Mouse (Mus musculus) hindbrain, embryonic 10.5 days (tissue): Measurements from ENCODE around the gene Ift52. TPM values are rescaled to one million over a fixed set of nuclear protein-coding genes. Genes with fewer than 3 reads are reported as not detected.
"Not testable (repeated sequence)": the region's sequence is repeated elsewhere in the genome, so short reads cannot be mapped to it uniquely, and the experiment has no call there.

ENCODE experiments used
- DNase-seq: peaks from one replicate; pipeline ENCODE4 v3.0.0-alpha.2; 2017; ENCODE audit warnings: low spot score
- H3K27ac ChIP-seq: fragments of 300-500 bp; sonication (generic); 2 replicates; pipeline ENCODE4 v1.5.1; 2016; ENCODE audit warnings: mild to moderate bottlenecking, moderate library complexity
- H3K27me3 ChIP-seq: fragments of 300-500 bp; sonication (generic); 2 replicates; pipeline ENCODE4 v1.6.1; 2016; ENCODE audit warnings: mild to moderate bottlenecking; ENCODE audit not compliant: poor library complexity, insufficient read depth, severe bottlenecking
- H3K36me3 ChIP-seq: fragments of 300-500 bp; sonication (generic); 2 replicates; pipeline ENCODE4 v1.6.1; 2016; ENCODE audit warnings: mild to moderate bottlenecking, moderate library complexity
- H3K4me1 ChIP-seq: fragments of 300-500 bp; sonication (generic); replicated peaks from 2 replicates; pipeline ENCODE4 v1.6.1; 2016; ENCODE audit warnings: mild to moderate bottlenecking
- H3K4me3 ChIP-seq: fragments of 300-500 bp; sonication (generic); 2 replicates; pipeline ENCODE4 v1.5.1; 2016; ENCODE audit warnings: mild to moderate bottlenecking, moderate library complexity
- H3K9me3 ChIP-seq: fragments of 300-500 bp; sonication (generic); 2 replicates; pipeline ENCODE4 v1.6.1; 2016; ENCODE audit warnings: mild to moderate bottlenecking, moderate library complexity
- WGBS: fragments of 180-500 bp; shearing (Covaris S2); methylation state at CpG from one replicate; pipeline ENCODE4 v1.1.7; 2016; 5-methylcytosine and 5-hydroxymethylcytosine counted together
- polyA plus RNA-seq: library from polyadenylated mRNA; unstranded; fragments of >200 nt; fragmentation: Nextera tagmentation; extraction: Ambion mirVana; gene quantifications from 2 replicates; pipeline ENCODE4 v1.2.1, GENCODE M21; 2016

Ift52 gene
- polyA plus RNA-seq, 1 experiment from 2014 or later, result 55.1 TPM

DNA sequence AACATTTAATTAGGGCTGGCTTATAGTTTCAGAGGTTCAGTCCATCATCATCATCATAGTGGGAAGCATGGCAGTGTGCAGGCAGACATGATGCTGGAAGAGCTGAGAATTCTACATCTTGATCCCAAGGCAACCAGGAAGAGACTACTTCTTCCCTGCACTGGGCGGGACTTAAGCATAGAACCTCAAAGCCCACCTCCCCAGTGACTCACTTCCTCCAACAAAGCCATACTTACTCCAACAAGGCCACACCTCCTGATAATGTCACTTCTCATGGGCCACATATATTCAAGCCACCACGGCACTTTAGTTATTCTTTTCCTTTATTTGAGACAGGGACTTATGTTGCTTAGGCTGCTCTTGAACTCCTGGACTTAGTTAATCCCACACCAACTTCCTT, 32.0 kb downstream of the Ift52 start:
- H3K27ac ChIP-seq, result no peak overlapping the region
- no peak for DNase-seq
- peaks cover 15% of the 10 kb centered on the region for H3K4me1 ChIP-seq
- H3K9me3 ChIP-seq, result no peaks in the 10 kb centered on the region
- H3K4me3 ChIP-seq, result no peak overlapping the region
- H3K36me3 ChIP-seq, result peaks cover 40% of the 10 kb centered on the region
- H3K27me3 ChIP-seq, result no peaks in the 10 kb centered on the region
- WGBS, result 93% methylated on average over 2 of the region's 2 CpGs

GRCm38 (mm10) chr2:163051691-163052090, 34.5 kb downstream of the Ift52 start:
- no peak overlapping the region for H3K27ac ChIP-seq
- 69% methylated on average over 1 of the region's 1 CpGs for WGBS
- peaks cover 16% of the 10 kb centered on the region for H3K36me3 ChIP-seq
- H3K27me3 ChIP-seq, result 0 out of 2 replicates have a peak, but pooled peaks cover 5% of the 10 kb centered on the region
- H3K4me1 ChIP-seq, result peaks cover 40% of the 10 kb centered on the region
- H3K9me3 ChIP-seq, result no peaks in the 10 kb centered on the region
- DNase-seq, result no peak
- no peak overlapping the region for H3K4me3 ChIP-seq

DNA sequence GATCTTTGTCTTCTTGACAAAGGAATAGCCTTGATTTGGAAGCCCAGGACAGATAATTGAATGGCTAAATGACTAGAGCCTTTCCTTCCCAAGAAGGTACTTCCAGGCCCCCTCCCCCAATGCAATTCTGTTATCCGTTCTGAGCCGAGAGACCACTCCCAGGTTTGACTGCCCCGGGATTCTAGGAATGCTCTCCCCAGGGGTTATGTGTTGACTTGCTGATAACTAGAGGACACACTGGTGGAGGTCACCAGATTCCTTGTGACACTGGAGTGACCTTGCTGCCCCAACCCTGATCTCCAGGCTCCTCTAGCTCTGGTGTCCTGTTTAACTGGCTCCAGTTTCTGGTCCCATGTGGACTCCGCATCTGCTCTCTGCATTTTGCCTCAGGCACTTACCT, 34.9 kb downstream of the Ift52 start:
- Histone ChIP-seq H3K4me1 (peaks cover 40% of the 10 kb centered on the region), H3K9me3 (no peaks in the 10 kb centered on the region), H3K27me3 (0 out of 2 replicates have a peak, but pooled peaks cover 5% of the 10 kb centered on the region), H3K4me3 (no peak overlapping the region), H3K27ac (no peak overlapping the region), H3K36me3 (peaks cover 11% of the 10 kb centered on the region)
- no peak for DNase-seq
- 34% methylated on average over 4 of the region's 4 CpGs for WGBS

DNA sequence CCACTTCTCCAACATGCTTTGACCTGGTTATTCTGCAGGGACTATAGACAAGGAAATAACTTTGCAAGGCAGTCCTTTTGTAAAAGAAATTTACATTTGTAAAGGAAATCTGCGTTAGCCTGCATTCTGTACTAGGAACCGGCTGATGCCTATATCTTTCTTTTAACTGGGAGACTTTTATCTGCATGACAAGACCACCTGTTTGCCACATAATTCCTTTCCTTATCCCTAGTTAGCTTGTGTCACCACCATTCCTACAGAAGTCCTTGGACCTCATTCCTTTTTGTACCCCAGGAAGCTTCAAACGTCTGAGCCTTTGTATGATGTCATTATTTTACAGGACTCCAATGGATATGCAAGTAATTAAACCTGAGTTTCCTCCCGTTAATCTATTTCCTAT, 35.7 kb downstream of the Ift52 start:
- H3K4me1 ChIP-seq, result peaks cover 40% of the 10 kb centered on the region
- no peak for DNase-seq
- WGBS, result 71% methylated on average over 4 of the region's 4 CpGs

DNA sequence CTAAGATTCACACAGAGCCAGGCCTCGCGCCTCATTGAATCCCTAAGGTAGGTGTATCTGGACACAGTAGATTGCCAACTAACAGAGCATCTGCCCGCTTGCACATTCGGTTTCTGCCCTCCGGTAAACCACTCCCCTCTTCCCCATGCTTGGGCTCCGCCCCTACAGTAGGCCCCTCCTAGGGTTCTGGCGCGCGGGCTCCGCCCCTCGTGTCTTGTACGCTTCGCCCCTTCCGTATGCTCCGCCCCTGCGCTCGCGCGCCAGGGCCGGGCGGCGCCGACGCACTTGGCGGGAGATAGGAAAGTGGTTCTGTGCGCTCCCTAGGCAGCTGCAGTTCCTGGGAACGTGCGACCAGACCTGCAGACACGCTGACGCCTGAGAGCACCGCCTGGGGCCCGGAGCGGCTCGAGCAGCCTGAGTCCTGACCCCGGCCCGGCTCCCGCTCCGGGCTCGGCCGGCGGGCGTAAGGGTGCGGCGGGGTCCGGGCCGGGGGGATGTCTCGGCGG, 37.2 kb downstream of the Ift52 start, which contains the start of gene Mybl2:
Gene Mybl2, plus strand, starts transcription at position 353 of the 506 bp plus-strand sequence.
- peak within 1 kb of the TSS; percentile 91 for H3K27ac ChIP-seq
- WGBS, result under 1% methylated on average over 48 of the region's 48 CpGs
- H3K27me3 ChIP-seq, result 0 out of 2 replicates have a peak, but pooled peaks cover 5% of the 10 kb centered on the region
- H3K36me3 ChIP-seq, result peaks cover 3% of the 10 kb centered on the region
- DNase-seq, result peak; percentile 94
- peaks cover 40% of the 10 kb centered on the region for H3K4me1 ChIP-seq
- peak within 1 kb of the TSS; percentile 84 for H3K4me3 ChIP-seq
- H3K9me3 ChIP-seq, result no peaks in the 10 kb centered on the region

More for the DNA sequence above, 35.7 kb downstream of the Ift52 start:
- H3K27me3 ChIP-seq, result 0 out of 2 replicates have a peak, but pooled peaks cover 5% of the 10 kb centered on the region
- no peaks in the 10 kb centered on the region for H3K9me3 ChIP-seq
- no peak overlapping the region for H3K27ac ChIP-seq
- H3K4me3 ChIP-seq, result no peak overlapping the region
- H3K36me3 ChIP-seq, result 0 out of 2 replicates have a peak, but pooled peaks cover 7% of the 10 kb centered on the region

GRCm38 (mm10) chr2:163054891-163055494, 37.8 kb downstream of the Ift52 start:
- Histone ChIP-seq H3K36me3 (peaks cover 8% of the 10 kb centered on the region), H3K27ac (peak overlapping the region; percentile 91), H3K4me1 (peaks cover 43% of the 10 kb centered on the region), H3K27me3 (0 out of 2 replicates have a peak, but pooled peaks cover 5% of the 10 kb centered on the region), H3K9me3 (no peaks in the 10 kb centered on the region), H3K4me3 (peak overlapping the region; percentile 84)
- DNase-seq, result peak; percentile 55
- under 1% methylated on average over 38 of the region's 38 CpGs for WGBS

DNA sequence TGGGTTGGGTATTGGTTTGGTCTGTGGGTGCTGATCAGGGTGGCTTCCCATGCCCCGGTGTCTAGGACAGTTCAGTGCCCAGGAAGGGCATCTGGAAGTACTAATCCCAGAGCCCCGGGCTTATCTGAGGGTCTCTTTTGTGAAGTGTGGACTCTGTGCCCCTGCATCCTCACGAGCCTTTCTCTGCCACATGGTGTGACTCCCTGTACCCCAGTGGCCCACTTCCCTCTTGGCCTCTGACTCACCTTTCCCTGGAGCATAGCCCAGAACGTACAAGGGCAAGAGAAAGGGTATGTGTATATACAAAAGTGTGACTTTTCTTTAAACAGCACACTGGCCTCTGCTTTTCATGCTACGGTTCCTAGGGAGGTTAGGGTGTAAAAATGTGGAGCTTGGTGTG, 38.6 kb downstream of the Ift52 start:
- 41% methylated on average over 5 of the region's 5 CpGs for WGBS
- no peak for DNase-seq
- H3K27ac ChIP-seq, result peak overlapping the region; percentile 91

DNA sequence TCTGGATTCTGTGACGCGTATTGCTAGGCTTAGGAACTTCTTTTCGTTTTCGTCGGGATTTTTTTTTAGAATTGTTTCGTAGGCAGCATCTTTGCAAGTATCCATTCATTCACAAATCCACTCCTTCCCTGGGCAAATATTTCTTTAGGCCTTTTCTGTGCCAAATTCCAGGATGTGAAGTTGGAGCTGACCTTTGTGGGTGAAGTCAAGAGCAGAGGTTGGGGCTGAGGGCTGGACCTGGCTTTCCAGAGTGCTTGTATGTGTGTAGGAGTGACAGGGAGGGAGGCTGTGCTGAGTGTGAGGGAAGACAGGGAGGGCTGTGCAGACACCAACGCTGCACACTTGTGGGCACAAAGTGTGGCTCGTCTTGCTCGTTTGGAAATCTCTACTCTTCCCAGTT, 39.4 kb downstream of the Ift52 start:
- 92% methylated on average over 9 of the region's 9 CpGs for WGBS

More for the DNA sequence above, 38.6 kb downstream of the Ift52 start:
- 0 out of 2 replicates have a peak, but pooled peaks cover 5% of the 10 kb centered on the region for H3K27me3 ChIP-seq
- H3K4me3 ChIP-seq, result peak overlapping the region; percentile 84
- peaks cover 43% of the 10 kb centered on the region for H3K4me1 ChIP-seq
- peaks cover 11% of the 10 kb centered on the region for H3K36me3 ChIP-seq
- no peaks in the 10 kb centered on the region for H3K9me3 ChIP-seq

DNA sequence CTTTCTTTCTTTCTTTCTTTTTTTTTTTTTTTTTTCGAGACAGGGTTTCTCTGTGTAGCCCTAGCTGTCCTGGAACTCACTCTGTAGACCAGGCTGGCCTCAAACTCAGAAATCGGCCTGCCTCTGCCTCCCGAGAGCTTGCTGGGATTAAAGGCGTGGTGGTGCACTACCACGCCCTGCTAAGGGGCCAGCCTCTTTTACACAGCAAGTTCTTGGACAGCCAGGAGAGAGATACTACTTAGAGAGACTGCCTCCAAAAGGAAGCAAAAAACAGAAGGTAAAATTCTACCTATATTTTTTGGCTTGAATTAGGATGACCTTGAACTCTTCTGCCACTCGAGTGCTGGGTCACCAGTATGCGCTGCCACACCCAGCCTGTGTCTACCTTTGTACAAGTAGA, 41.8 kb downstream of the Ift52 start:
- DNase-seq, H3K27me3 ChIP-seq, H3K27ac ChIP-seq, H3K4me3 ChIP-seq, H3K9me3 ChIP-seq: not testable (repeated sequence)
- Histone ChIP-seq H3K36me3 (peaks cover 43% of the 10 kb centered on the region), H3K4me1 (peaks cover 30% of the 10 kb centered on the region)
- 94% methylated on average over 7 of the region's 7 CpGs for WGBS

More for the DNA sequence above, 39.4 kb downstream of the Ift52 start:
- no peak for DNase-seq
- H3K36me3 ChIP-seq, result peaks cover 19% of the 10 kb centered on the region
- H3K27me3 ChIP-seq, result 0 out of 2 replicates have a peak, but pooled peaks cover 5% of the 10 kb centered on the region
- peaks cover 42% of the 10 kb centered on the region for H3K4me1 ChIP-seq
- no peaks in the 10 kb centered on the region for H3K9me3 ChIP-seq
- H3K4me3 ChIP-seq, result no peak overlapping the region
- H3K27ac ChIP-seq, result no peak overlapping the region

DNA sequence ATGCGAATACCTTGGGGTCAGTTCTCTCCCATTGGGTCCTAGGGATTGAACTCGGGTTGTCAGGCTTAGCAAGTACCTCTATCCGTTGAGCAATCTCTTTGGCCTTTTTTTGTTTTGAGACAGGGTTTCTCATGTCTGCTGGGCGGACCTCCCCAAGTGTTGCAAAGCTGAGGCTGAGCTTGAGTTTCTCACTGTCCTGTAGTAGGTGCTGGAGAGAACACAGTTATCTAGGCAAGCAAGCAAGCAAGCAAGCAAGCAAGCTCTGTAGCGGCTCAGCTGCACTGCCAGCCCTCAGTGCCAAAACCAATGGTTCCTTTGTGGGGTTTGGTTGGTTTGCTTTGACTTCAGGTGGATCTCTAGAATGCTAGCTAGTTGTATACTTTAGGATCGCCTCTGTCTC, 43.5 kb downstream of the Ift52 start:
- DNase-seq, result no peak
- no peak overlapping the region for H3K4me3 ChIP-seq
- 0 out of 2 replicates have a peak, but pooled peaks cover 3% of the 10 kb centered on the region for H3K27me3 ChIP-seq
- H3K9me3 ChIP-seq, result no peaks in the 10 kb centered on the region
- peaks cover 60% of the 10 kb centered on the region for H3K36me3 ChIP-seq
- H3K27ac ChIP-seq, result no peak overlapping the region
- peaks cover 14% of the 10 kb centered on the region for H3K4me1 ChIP-seq
- 88% methylated on average over 6 of the region's 6 CpGs for WGBS

GRCm38 (mm10) chr2:163061203-163062118, 44.3 kb downstream of the Ift52 start:
- peaks cover 5% of the 10 kb centered on the region; the same call in 1 of the 2 replicates for H3K4me1 ChIP-seq

DNA sequence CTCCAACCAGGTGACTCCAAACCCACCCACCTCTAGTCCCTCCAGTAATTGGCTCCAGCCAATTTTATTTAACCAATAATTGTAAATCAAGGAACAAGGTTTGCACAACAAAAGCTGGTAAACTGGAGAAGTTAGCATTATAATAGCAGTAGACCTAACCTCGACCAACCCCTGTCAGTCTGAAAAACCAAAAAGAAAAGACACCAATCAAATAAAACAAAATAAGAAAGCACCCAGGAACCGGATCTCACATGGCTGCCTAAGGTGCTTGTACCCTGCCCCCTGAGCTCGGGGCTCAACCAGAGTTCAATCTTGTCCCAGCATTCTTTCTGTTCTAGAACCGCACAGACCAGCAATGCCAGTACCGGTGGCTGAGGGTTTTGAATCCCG, 45.0 kb downstream of the Ift52 start:
- no peak for DNase-seq
- no peaks in the 10 kb centered on the region for H3K9me3 ChIP-seq
- H3K4me3 ChIP-seq, result no peak overlapping the region
- peaks cover 75% of the 10 kb centered on the region for H3K36me3 ChIP-seq
- no peak overlapping the region for H3K27ac ChIP-seq
- 76% methylated on average over 6 of the region's 6 CpGs for WGBS
- H3K4me1 ChIP-seq, result 0 out of 2 replicates have a peak, but pooled peaks cover 3% of the 10 kb centered on the region
- no peaks in the 10 kb centered on the region for H3K27me3 ChIP-seq

More at GRCm38 (mm10) chr2:163061203-163062118, 44.3 kb downstream of the Ift52 start:
- H3K27ac ChIP-seq, result no peak overlapping the region
- DNase-seq, result no peak
- no peaks in the 10 kb centered on the region for H3K9me3 ChIP-seq
- no peak overlapping the region for H3K4me3 ChIP-seq
- WGBS, result 83% methylated on average over 8 of the region's 8 CpGs
- H3K36me3 ChIP-seq, result peaks cover 68% of the 10 kb centered on the region
- H3K27me3 ChIP-seq, result no peaks in the 10 kb centered on the region
